In genomic region chr7:110920331-110921261, GRCm38 (mm10) we compare ENCODE assay signal across 8 mouse cellular contexts. TPM values are rescaled to one million over a fixed set of nuclear protein-coding genes. Genes with fewer than 3 reads are reported as not detected.
DNase-seq lines count a peak whose midpoint lies in the region; ATAC-seq and TF ChIP-seq lines count a peak whose summit lies in the region.

No protein-coding gene starts in this region.

- DNase-seq in gastrocnemius, postnatal 25 days, result peak; percentile 29
- DNase-seq in gastrocnemius, adult 8-10 months (ENCODE audit: low spot score in 2 of 2), result no peak
- DNase-seq in liver, postnatal 0 days, result peak; percentile 71
- peak; percentile 41 to 56 for DNase-seq in spleen, adult 2 months (ENCODE audit: low read depth in 1 of 2, low spot score in 2 of 2)
- DNase-seq in kidney, postnatal 25 days, result no peak
- DNase-seq in hindbrain, embryonic 14.5 days (ENCODE audit: low spot score), result no peak
- no peak for DNase-seq in cerebellum, postnatal 36 days

- H3K4me1 ChIP-seq in erythroblast, embryonic 14.5 days (ENCODE audit: control insufficient read depth), result peaks cover 88% of the 10 kb centered on the region
- H3K4me1 ChIP-seq in liver, postnatal 0 days (ENCODE audit: insufficient read depth), result peaks cover 47% of the 10 kb centered on the region
- H3K4me1 ChIP-seq in spleen, adult 2 months (ENCODE audit: control insufficient read depth, insufficient read depth, insufficient read length), result peaks cover 39% of the 10 kb centered on the region; the same call in 1 of the 2 replicates
- no peaks in the 10 kb centered on the region for H3K4me1 ChIP-seq in hindbrain, embryonic 14.5 days (replicated peaks; ENCODE audit: control insufficient read depth, insufficient read depth, low read length)

- H3K9ac ChIP-seq in liver, postnatal 0 days (replicated peaks), result peak overlapping the region; percentile 63
- no peak overlapping the region for H3K9ac ChIP-seq in hindbrain, embryonic 14.5 days

- H3K27me3 ChIP-seq in erythroblast, embryonic 14.5 days (ENCODE audit: control insufficient read depth), result no peaks in the 10 kb centered on the region
- H3K27me3 ChIP-seq in liver, postnatal 0 days (ENCODE audit: insufficient read depth, low read length), result no peaks in the 10 kb centered on the region
- no peaks in the 10 kb centered on the region for H3K27me3 ChIP-seq in spleen, adult 2 months (ENCODE audit: control insufficient read depth, insufficient read depth, low read length)
- H3K27me3 ChIP-seq in hindbrain, embryonic 14.5 days (ENCODE audit: control insufficient read depth, insufficient read depth, low read length), result no peaks in the 10 kb centered on the region

- no peak for TF ChIP-seq POLR2A in spleen, adult 2 months (IDR thresholded peaks at IDR 0.05; ENCODE audit: low read depth, low read length)

- peak overlapping the region; percentile 59 for H3K4me2 ChIP-seq in liver, postnatal 0 days (ENCODE audit: low read depth, low read length)
- no peak overlapping the region for H3K4me2 ChIP-seq in hindbrain, embryonic 14.5 days (replicated peaks)

- peak; percentile 97 for ATAC-seq in liver, postnatal 0 days
- ATAC-seq in hindbrain, embryonic 14.5 days (ENCODE audit: low FRiP score), result no peak

- H3K9me3 ChIP-seq in erythroblast, embryonic 14.5 days (ENCODE audit: control insufficient read depth, low read length), result no peaks in the 10 kb centered on the region
- H3K9me3 ChIP-seq in liver, postnatal 0 days (ENCODE audit: low read length), result no peaks in the 10 kb centered on the region
- H3K9me3 ChIP-seq in hindbrain, embryonic 14.5 days (ENCODE audit: control insufficient read depth, low read length), result no peaks in the 10 kb centered on the region

- 27% methylated on average over 19 of the region's 19 CpGs for WGBS in liver, postnatal 0 days (ENCODE audit: insufficient replicate concordance)
- 25% methylated on average over 19 of the region's 19 CpGs for WGBS in spleen, adult 2 months
- 80% methylated on average over 19 of the region's 19 CpGs for WGBS in hindbrain, embryonic 14.5 days

- H3K36me3 ChIP-seq in erythroblast, embryonic 14.5 days (ENCODE audit: control insufficient read depth), result peaks cover 2% of the 10 kb centered on the region; the same call in 1 of the 2 replicates
- no peaks in the 10 kb centered on the region for H3K36me3 ChIP-seq in liver, postnatal 0 days (replicated peaks; ENCODE audit: insufficient read depth, low read length)
- H3K36me3 ChIP-seq in spleen, adult 2 months (ENCODE audit: control insufficient read depth, insufficient read depth, low read length), result no peaks in the 10 kb centered on the region
- H3K36me3 ChIP-seq in hindbrain, embryonic 14.5 days (replicated peaks; ENCODE audit: control insufficient read depth, insufficient read depth), result no peaks in the 10 kb centered on the region

- H3K4me3 ChIP-seq in erythroblast, embryonic 14.5 days (replicated peaks), result peak overlapping the region; percentile 54
- H3K4me3 ChIP-seq in liver, postnatal 0 days (ENCODE audit: low read depth, low read length), result no peak overlapping the region
- H3K4me3 ChIP-seq in spleen, adult 2 months (ENCODE audit: extremely low read depth, insufficient read depth, insufficient read length), result no peak overlapping the region
- no peak overlapping the region for H3K4me3 ChIP-seq in hindbrain, embryonic 14.5 days (replicated peaks; ENCODE audit: low read length)

- TF ChIP-seq CTCF in liver, postnatal 0 days (IDR thresholded peaks at IDR 0.05; ENCODE audit: low read depth), result no peak
- no peak for TF ChIP-seq CTCF in spleen, adult 2 months (IDR thresholded peaks at IDR 0.05; ENCODE audit: extremely low read depth, insufficient read depth, insufficient read length, insufficient replicate concordance)

- peak; percentile 99 for TF ChIP-seq EP300 in liver, postnatal 0 days (IDR thresholded peaks at IDR 0.05; ENCODE audit: low read depth)

- peak overlapping the region; percentile 99 for H3K27ac ChIP-seq in liver, postnatal 0 days (ENCODE audit: low read depth)
- H3K27ac ChIP-seq in spleen, adult 2 months (ENCODE audit: insufficient read depth, low read length), result peak overlapping the region; percentile 96
- H3K27ac ChIP-seq in hindbrain, embryonic 14.5 days, result no peak overlapping the region

RNA-seq across cellular contexts. Expression of gene Lyve1, which starts 57.6 kb away (rescaled TPM):
- 1 to 10 TPM; 5.8 to 9.3 TPM for total RNA-seq in gastrocnemius, postnatal 25 days (2021)
- 1 to 10 TPM; 1.1 to 6.6 (median 3.2) TPM for total RNA-seq in gastrocnemius, adult 8-10 months (2022)
- 0.01 TPM in 1 of 2 replicates, not detected in the other for polyA plus RNA-seq in erythroblast, embryonic 14.5 days (2012)
- 37.4 and 45.7 TPM in 2 replicates for polyA plus RNA-seq in liver, postnatal 0 days (2015; fragmentation: Nextera tagmentation; extraction: Ambion mirVana)
- polyA plus RNA-seq in spleen, adult 2 months (2012; rRNA removed), result 0.49 and 0.52 TPM in 2 replicates
- 4.1 and 4.4 TPM in 2 replicates for polyA plus RNA-seq in hindbrain, embryonic 14.5 days (2014; fragmentation: Nextera tagmentation; extraction: Ambion mirVana)

Comparison
In these comparisons a context has a peak if more than half of its experiments do, and no peak if none do; other contexts are left out.
1. DNase-seq: peak in gastrocnemius, postnatal 25 days (single experiment), liver, postnatal 0 days (single experiment) and spleen, adult 2 months (2 of 2); none in gastrocnemius, adult 8-10 months (0 of 2), kidney, postnatal 25 days (0 of 2), hindbrain, embryonic 14.5 days (single experiment) and cerebellum, postnatal 36 days (0 of 2).